Mouse (Mus musculus): ENCODE results near the gene Fbxl8.

DNA sequence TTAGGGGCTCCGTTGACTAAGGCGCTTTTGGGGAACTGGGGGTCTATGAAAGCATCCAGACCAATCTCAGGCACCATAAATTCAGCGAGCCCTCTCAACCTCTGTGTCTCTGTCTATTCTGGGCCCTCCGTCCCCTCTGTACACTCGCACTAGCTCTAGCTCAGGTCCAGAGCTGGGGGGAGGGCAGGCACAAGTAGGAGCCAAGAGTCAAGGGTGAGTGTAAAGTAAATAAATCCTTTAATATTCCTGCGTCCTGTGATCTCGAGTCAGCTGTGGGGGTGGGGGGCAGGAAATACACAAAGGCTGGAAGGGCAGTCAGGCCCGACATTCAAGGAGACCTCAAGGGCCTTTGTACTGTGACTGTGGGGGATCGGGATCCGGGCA lies 4.6 kb downstream of the Fbxl8 start:
- TF ChIP-seq GATA1 (IDR thresholded peaks at IDR 0.05; ENCODE audit: borderline replicate concordance, low read length) (no peak), FLI1 (IDR thresholded peaks at IDR 0.05; ENCODE audit: low read length) (no peak)

Measured in megakaryocyte, embryonic 14.5 days (primary cell).